Mouse (Mus musculus) midbrain, embryonic 10.5 days (tissue): ENCODE results near the gene Ccdc93. TPM values are rescaled to one million over a fixed set of nuclear protein-coding genes. Genes with fewer than 3 reads are reported as not detected.

Experiments
- DNase-seq: peaks from one replicate; pipeline ENCODE4 v3.0.0-alpha.2; 2017; ENCODE audit warnings: low spot score
- H3K27ac ChIP-seq: fragments of 300-500 bp; sonication (generic); replicated peaks from 2 replicates; pipeline ENCODE4 v1.5.1; 2016; ENCODE audit warnings: mild to moderate bottlenecking
- H3K27me3 ChIP-seq: fragments of 300-500 bp; sonication (generic); 2 replicates; pipeline ENCODE4 v1.6.1; 2016; ENCODE audit warnings: low read depth, mild to moderate bottlenecking; ENCODE audit not compliant: poor library complexity, severe bottlenecking
- H3K36me3 ChIP-seq: fragments of 300-500 bp; sonication (generic); 2 replicates; pipeline ENCODE4 v1.6.1; 2016; ENCODE audit warnings: mild to moderate bottlenecking, moderate library complexity
- H3K4me1 ChIP-seq: fragments of 300-500 bp; sonication (generic); 2 replicates; pipeline ENCODE4 v1.6.1; 2016
- H3K4me3 ChIP-seq: fragments of 300-500 bp; sonication (generic); 2 replicates; pipeline ENCODE4 v1.5.1; 2016; ENCODE audit warnings: mild to moderate bottlenecking, moderate library complexity
- H3K9me3 ChIP-seq: fragments of 300-500 bp; sonication (generic); replicated peaks from 2 replicates; pipeline ENCODE4 v1.6.1; 2016; ENCODE audit warnings: mild to moderate bottlenecking
- WGBS: fragments of 180-500 bp; shearing (Covaris S2); methylation state at CpG from one replicate; pipeline ENCODE4 v1.1.7; 2016; 5-methylcytosine and 5-hydroxymethylcytosine counted together
- polyA plus RNA-seq: library from polyadenylated mRNA; unstranded; fragments of >200 nt; fragmentation: Nextera tagmentation; extraction: Ambion mirVana; gene quantifications from 2 replicates; pipeline ENCODE4 v1.2.1, GENCODE M21; 2016

Ccdc93 gene
- polyA plus RNA-seq, 1 experiment from 2014 or later, result 9.9 TPM

GRCm38 (mm10) chr1:121546844-121547243 lies 116.0 kb downstream of the Ccdc93 start:
- H3K4me3 ChIP-seq, result no peak overlapping the region
- 80% methylated on average over 2 of the region's 2 CpGs for WGBS
- no peaks in the 10 kb centered on the region for H3K27me3 ChIP-seq
- H3K9me3 ChIP-seq, result no peaks in the 10 kb centered on the region
- no peak for DNase-seq
- H3K36me3 ChIP-seq, result peaks cover 27% of the 10 kb centered on the region
- no peak overlapping the region for H3K27ac ChIP-seq
- no peaks in the 10 kb centered on the region for H3K4me1 ChIP-seq

GRCm38 (mm10) chr1:121548667-121549066 lies 117.8 kb downstream of the Ccdc93 start:
- 92% methylated on average over 4 of the region's 4 CpGs for WGBS
- Histone ChIP-seq H3K4me3 (no peak overlapping the region), H3K36me3 (peaks cover 45% of the 10 kb centered on the region), H3K9me3 (no peaks in the 10 kb centered on the region), H3K27ac (no peak overlapping the region), H3K4me1 (no peaks in the 10 kb centered on the region), H3K27me3 (no peaks in the 10 kb centered on the region)
- DNase-seq, result no peak

- peaks cover 53% of the 10 kb centered on the region for H3K36me3 ChIP-seq
- H3K4me1 ChIP-seq, result no peaks in the 10 kb centered on the region
- no peaks in the 10 kb centered on the region for H3K27me3 ChIP-seq
- no peak overlapping the region for H3K27ac ChIP-seq
- DNase-seq, result no peak
- 69% methylated on average over 4 of the region's 4 CpGs for WGBS
- H3K4me3 ChIP-seq, result no peak overlapping the region
- H3K9me3 ChIP-seq, result no peaks in the 10 kb centered on the region
Observed at GRCm38 (mm10) chr1:121549456-121549855, 118.6 kb downstream of the Ccdc93 start.

GRCm38 (mm10) chr1:121550801-121551456 lies 120.1 kb downstream of the Ccdc93 start:
- no peak for DNase-seq
- H3K9me3 ChIP-seq, result no peaks in the 10 kb centered on the region
- H3K36me3 ChIP-seq, result peaks cover 67% of the 10 kb centered on the region
- no peaks in the 10 kb centered on the region for H3K4me1 ChIP-seq
- H3K27ac ChIP-seq, result no peak overlapping the region
- H3K27me3 ChIP-seq, result no peaks in the 10 kb centered on the region
- WGBS, result 90% methylated on average over 16 of the region's 16 CpGs
- no peak overlapping the region for H3K4me3 ChIP-seq

GRCm38 (mm10) chr1:121551457-121551835 lies 120.6 kb downstream of the Ccdc93 start:
- 93% methylated on average over 7 of the region's 7 CpGs for WGBS
- Histone ChIP-seq H3K27me3 (no peaks in the 10 kb centered on the region), H3K4me3 (no peak overlapping the region), H3K9me3 (no peaks in the 10 kb centered on the region), H3K36me3 (peaks cover 73% of the 10 kb centered on the region), H3K27ac (no peak overlapping the region), H3K4me1 (no peaks in the 10 kb centered on the region)
- DNase-seq, result no peak

Other genes with a start within 250 kb of the Ccdc93 start
- 21.1 and 22.0 TPM in 2 replicates for gene Insig2, start 98.5 kb upstream of the Ccdc93 start, polyA plus RNA-seq
- gene Htr5b, start 97.4 kb downstream of the Ccdc93 start, polyA plus RNA-seq, result 0.20 and 0.23 TPM in 2 replicates
- 63.4 and 70.3 TPM in 2 replicates for gene Ddx18, start 136.9 kb downstream of the Ccdc93 start, polyA plus RNA-seq